8 mouse cellular contexts compared by ENCODE assay signal in genomic region chr10:4372011-4372410, GRCm38 (mm10). TPM values are rescaled to one million over a fixed set of nuclear protein-coding genes. Genes with fewer than 3 reads are reported as not detected.
DNase-seq lines count a peak whose midpoint lies in the region; ATAC-seq lines count a peak whose summit lies in the region.

No protein-coding gene starts in this region.

- H3K4me1 ChIP-seq in neural tube, embryonic 12.5 days, result 0 out of 2 replicates have a peak, but pooled peaks cover 3% of the 10 kb centered on the region
- H3K4me1 ChIP-seq in hindbrain, embryonic 12.5 days, result peaks cover 2% of the 10 kb centered on the region; the same call in 1 of the 2 replicates

- peak; percentile 30 to 69 for DNase-seq in frontal cortex, postnatal 36 days (ENCODE audit: low spot score in 2 of 2)
- no peak for DNase-seq in frontal cortex, postnatal 10 days (ENCODE audit: low spot score in 2 of 2)
- DNase-seq in neural tube, embryonic 10.5 days (ENCODE audit: extremely low spot score, low spot score), result no peak
- peak; percentile 44 for DNase-seq in cerebellum, adult 11 months
- peak; percentile 71 for DNase-seq in naive thymus-derived CD4-positive, alpha-beta T cell, adult 2 months (ENCODE audit: low read depth)
- DNase-seq in urinary bladder, postnatal 4 days (ENCODE audit: low spot score in 2 of 2), result no peak

- no peaks in the 10 kb centered on the region for H3K27me3 ChIP-seq in neural tube, embryonic 12.5 days (replicated peaks)
- no peaks in the 10 kb centered on the region for H3K27me3 ChIP-seq in hindbrain, embryonic 12.5 days

- no peak overlapping the region for H3K9ac ChIP-seq in neural tube, embryonic 12.5 days
- no peak overlapping the region for H3K9ac ChIP-seq in hindbrain, embryonic 12.5 days

- no peaks in the 10 kb centered on the region for H3K9me3 ChIP-seq in neural tube, embryonic 12.5 days
- H3K9me3 ChIP-seq in hindbrain, embryonic 12.5 days (replicated peaks), result no peaks in the 10 kb centered on the region

- ATAC-seq in neural tube, embryonic 12.5 days (ENCODE audit: low FRiP score, low read depth), result peak; percentile 58; the same call in 1 of the 2 replicates
- peak; percentile 44; the same call in 1 of the 2 replicates for ATAC-seq in hindbrain, embryonic 12.5 days (ENCODE audit: low FRiP score)

- no peak overlapping the region for H3K27ac ChIP-seq in neural tube, embryonic 12.5 days
- no peak overlapping the region for H3K27ac ChIP-seq in hindbrain, embryonic 12.5 days

- peaks cover 46% of the 10 kb centered on the region for H3K36me3 ChIP-seq in neural tube, embryonic 12.5 days
- peaks cover 48% of the 10 kb centered on the region for H3K36me3 ChIP-seq in hindbrain, embryonic 12.5 days

- whole genome bisulfite sequencing in neural tube, embryonic 12.5 days, result 52% methylated on average over 5 of the region's 5 CpGs
- 53% methylated on average over 5 of the region's 5 CpGs for WGBS in hindbrain, embryonic 12.5 days

- no peak overlapping the region for H3K4me3 ChIP-seq in neural tube, embryonic 12.5 days
- H3K4me3 ChIP-seq in hindbrain, embryonic 12.5 days, result no peak overlapping the region

- no peak overlapping the region for H3K4me2 ChIP-seq in neural tube, embryonic 12.5 days (replicated peaks)
- no peak overlapping the region for H3K4me2 ChIP-seq in hindbrain, embryonic 12.5 days (replicated peaks)

RNA-seq across cellular contexts. Expression of gene Zbtb2, which starts 15.9 kb away (rescaled TPM):
- 19.6 and 20.1 TPM in 2 replicates for polyA plus RNA-seq in neural tube, embryonic 12.5 days (2016; fragmentation: Nextera tagmentation; extraction: Ambion mirVana)
- 18.1 and 19.3 TPM in 2 replicates for polyA plus RNA-seq in hindbrain, embryonic 12.5 days (2016; fragmentation: Nextera tagmentation; extraction: Ambion mirVana)

Comparison
In these comparisons a context has a peak if more than half of its experiments do, and no peak if none do; other contexts are left out.
1. DNase-seq: peak in frontal cortex, postnatal 36 days (2 of 2), cerebellum, adult 11 months (single experiment) and naive thymus-derived CD4-positive, alpha-beta T cell, adult 2 months (single experiment); none in frontal cortex, postnatal 10 days (0 of 2), neural tube, embryonic 10.5 days (single experiment) and urinary bladder, postnatal 4 days (0 of 2).